Mouse (Mus musculus) liver, adult (tissue): ENCODE measurements around the gene Mettl15.

ENCODE experiments used
- GATA4 ChIP-seq: IDR thresholded peaks from 2 replicates; pipeline ENCODE4 v1.6.1; 2014; ENCODE audit warnings: mild to moderate bottlenecking, low read length; ENCODE audit not compliant: insufficient replicate concordance

Gene Mettl15

GRCm38 (mm10) chr2:109280600-109281340 lies at the start of gene Mettl15, which contains the start of gene Kif18a:
Gene Mettl15, minus strand, starts transcription at chr2:109280748.
Gene Kif18a, plus strand, starts transcription at chr2:109280738.
- no peak for TF ChIP-seq GATA4

DNA sequence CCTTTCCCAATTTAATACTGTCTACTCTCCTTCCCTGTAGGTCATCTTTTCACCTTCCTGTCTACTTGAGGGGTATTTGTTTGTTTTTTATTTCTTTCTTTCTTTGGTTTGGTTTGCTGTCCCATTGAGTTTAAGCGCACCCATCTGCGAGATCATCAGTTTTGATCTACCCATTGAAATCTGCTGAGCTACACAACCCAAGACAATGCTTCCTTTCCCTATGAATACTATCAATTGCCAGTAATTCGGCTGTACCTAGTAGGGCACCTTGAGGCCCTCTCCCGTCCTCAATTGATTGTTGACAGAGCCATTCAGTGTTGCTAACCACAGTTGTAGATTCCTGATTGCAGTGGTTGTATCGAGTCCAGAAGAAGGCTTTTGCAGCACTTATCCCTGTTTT lies 30.8 kb upstream of the Mettl15 start:
- TF ChIP-seq GATA4: no peak

GRCm38 (mm10) chr2:109303638-109304037 lies 23.1 kb upstream of the Mettl15 start:
- TF ChIP-seq GATA4: no peak

DNA sequence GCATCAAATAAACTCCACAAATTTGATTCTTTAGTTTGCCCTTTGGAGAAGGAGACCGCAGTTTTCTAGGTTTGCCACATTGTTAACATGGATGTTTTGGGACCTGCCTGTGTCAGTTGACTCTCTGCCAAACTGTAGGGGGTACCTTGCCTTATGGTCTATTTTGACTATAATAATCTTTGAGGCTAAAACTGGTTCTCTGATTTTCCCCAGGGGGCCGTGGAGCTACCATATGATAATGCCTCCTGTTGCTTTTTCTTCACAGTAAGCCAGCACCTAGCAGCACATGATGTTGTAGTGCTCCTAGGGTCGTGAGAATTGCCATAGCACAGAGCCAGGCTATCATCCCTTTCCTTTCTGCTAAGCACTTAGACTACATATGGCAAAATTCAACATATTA lies 21.7 kb upstream of the Mettl15 start:
- no peak for TF ChIP-seq GATA4

DNA sequence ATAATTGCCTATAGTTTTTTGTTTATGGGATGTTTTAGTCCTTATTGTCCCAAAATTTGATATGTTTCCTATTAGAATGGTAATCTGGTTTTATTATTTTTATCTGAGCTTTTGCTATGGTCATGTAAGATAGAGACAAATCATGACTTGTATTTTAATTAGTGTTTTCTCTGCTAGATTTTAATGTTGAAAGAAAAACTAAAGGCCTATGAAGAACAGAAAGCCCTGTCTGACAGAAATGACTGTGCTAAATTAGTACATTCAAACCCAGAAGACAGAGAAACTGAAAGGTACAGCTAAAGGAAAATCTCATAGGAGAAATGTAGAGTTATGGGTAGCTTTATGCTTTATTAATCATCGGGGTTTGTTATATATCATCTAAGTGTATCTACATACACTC lies 17.6 kb upstream of the Mettl15 start:
- TF ChIP-seq GATA4: no peak

GRCm38 (mm10) chr2:109296264-109296663 lies 15.7 kb upstream of the Mettl15 start:
- no peak for TF ChIP-seq GATA4

DNA sequence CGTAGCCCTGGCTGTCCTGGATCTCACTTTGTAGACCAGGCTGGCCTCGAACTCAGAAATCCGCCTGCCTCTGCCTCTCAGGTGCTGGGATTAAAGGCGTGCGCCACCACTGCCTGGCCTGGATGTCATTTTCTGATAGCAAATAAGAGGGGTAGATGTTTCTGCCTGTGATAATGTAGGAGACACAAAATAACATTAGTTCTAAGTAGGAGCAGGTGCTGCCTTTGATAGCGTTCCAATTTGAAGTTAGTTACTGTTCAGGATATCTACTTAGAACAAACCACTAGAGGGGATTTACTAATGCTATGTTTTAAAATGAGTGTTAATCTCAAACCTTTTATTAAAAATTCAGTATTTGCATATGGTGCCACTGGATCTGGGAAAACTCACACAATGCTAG lies 8.8 kb upstream of the Mettl15 start:
- TF ChIP-seq GATA4: no peak

- no peak for TF ChIP-seq GATA4
These were observed 3.6 kb upstream of the Mettl15 start for GRCm38 (mm10) chr2:109284121-109284520.

GRCm38 (mm10) chr2:109281341-109281690 lies 768 bp upstream of the Mettl15 start:
- no peak for TF ChIP-seq GATA4

DNA sequence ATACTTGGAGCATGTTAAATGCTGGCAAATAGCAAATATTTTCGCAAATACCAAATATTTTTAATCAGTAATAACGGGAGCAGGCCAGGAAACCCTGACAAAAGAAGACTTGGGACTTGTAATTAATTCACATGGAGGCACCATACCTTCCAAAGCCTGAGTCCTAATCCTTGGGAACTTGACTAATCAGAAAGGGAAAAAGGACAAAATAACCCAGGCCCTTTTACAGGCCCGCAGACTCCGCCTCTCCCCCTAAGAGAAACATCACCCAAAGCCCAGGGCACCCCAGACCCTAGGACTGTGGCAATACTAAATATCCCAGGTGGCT lies 312 bp downstream of the Mettl15 start:
- no peak for TF ChIP-seq GATA4

DNA sequence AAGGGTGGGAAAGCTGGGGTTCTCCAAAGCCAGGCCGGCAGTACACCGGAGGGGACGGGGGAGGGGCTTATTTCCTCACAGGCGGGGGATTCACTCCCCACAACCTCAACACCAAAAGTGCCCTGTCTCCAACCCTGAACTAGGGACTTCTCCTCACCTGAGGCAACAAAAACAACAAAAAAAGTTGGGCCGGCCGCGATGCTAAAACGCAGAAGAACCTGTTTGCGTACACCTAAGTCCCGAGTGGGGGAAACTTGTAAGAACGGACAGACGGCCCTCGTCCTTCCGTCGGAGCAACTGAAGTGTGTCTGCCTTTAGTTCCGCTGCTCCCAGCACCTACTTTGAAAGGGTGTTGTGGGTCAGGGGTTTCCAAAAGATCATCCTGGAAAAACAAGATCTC lies 2.5 kb downstream of the Mettl15 start:
- TF ChIP-seq GATA4: no peak

GRCm38 (mm10) chr2:109277593-109277992 lies 3.0 kb downstream of the Mettl15 start:
- TF ChIP-seq GATA4: no peak

DNA sequence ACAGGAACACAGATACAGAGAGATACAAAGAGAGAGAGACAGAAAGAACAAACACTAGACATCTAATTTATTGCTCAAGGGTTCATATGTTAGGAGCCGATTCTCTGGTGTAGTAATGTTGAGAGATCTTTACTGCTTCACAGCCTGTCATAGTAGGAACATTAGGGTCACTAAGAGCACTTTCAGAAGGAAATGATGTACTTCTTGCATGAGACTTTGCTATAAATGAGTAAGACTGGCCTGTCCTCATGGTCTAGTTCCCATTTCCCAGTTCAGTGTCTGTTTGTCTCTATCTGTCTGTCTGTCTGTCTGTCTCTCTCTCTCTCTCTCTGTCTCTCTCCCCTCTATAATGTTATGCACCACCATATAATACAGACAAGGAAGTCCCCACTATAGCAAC lies 7.5 kb downstream of the Mettl15 start:
- no peak for TF ChIP-seq GATA4

DNA sequence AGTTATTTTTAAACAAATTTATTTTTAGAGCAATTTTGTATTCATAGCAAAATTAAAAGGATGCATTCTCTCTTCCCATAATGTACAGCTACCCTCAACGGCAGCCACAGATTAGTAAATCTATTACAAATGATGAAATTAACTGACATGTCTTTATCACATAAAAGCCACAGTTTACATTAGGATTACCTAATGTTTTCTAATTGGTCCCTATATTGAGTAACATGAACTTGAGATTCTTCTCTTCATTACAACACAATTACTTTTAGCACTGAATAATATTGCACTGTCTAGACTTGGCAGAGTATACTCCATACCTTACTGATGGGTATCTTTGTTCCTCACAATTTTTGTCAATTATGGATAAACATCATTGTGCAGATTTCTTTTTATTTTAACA lies 17.8 kb downstream of the Mettl15 start:
- no peak for TF ChIP-seq GATA4

DNA sequence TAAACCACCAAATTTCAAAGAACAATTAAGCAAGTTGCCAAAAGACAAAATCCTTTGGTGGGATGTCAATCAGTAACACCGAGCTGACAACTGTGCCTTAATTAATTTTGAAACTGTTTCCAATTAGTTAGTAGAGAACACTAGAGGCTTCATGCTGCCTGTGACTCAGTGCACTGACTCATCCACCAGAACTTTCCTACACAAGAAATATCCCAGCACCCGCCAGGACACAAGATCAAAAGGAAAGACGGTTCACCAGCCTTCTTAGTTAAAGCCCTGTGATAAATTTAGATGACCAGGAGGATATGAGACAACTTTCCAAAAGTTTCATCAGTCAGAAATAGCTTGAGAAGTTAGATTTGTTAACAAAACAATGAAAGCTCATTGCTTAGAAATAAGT lies 38.6 kb downstream of the Mettl15 start:
- no peak for TF ChIP-seq GATA4

GRCm38 (mm10) chr2:109235741-109236140 lies 44.8 kb downstream of the Mettl15 start:
- TF ChIP-seq GATA4: no peak

GRCm38 (mm10) chr2:109233876-109234275 lies 46.7 kb downstream of the Mettl15 start:
- TF ChIP-seq GATA4: no peak
